Mouse (Mus musculus) G1E (cell line): Measurements from ENCODE around the gene Olfr868.

Experiments
- CTCF ChIP-seq: IDR thresholded peaks from 2 replicates; pipeline ENCODE4 v1.5.1; 2012; ENCODE audit warnings: low read depth, low read length, inconsistent platforms, mixed read lengths
- TAL1 ChIP-seq: conservative IDR thresholded peaks from 2 replicates; pipeline ENCODE4 v1.6.1; 2012; ENCODE audit warnings: low read depth, low read length, inconsistent platforms, mixed read lengths

DNA sequence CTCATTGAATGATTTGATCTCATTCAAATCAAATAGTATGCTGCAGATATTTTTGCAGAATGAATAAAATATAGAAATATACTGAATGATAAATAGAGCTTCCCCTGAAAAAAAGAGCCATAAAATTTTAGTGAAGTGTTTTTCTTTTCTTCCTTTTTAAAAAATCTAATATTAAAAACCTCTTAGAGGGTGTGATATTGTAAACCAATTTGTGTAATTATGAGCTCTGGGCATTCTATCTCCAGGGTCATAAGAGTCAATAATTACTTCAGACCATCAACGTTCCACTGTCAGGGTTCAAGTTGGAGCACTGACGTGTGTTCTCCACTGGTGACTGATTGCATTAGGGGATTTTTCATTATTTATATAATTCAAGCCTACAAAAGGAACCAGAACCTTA, 30.3 kb downstream of the Olfr868 start, which contains the start of gene Olfr869:
- no peak for TF ChIP-seq CTCF
- no peak for TF ChIP-seq TAL1
